Mouse (Mus musculus) E14TG2a.4 (cell line): Measurements from ENCODE around the gene Nup107.

Experiments
- CTCF ChIP-seq: conservative IDR thresholded peaks from 2 replicates; pipeline ENCODE4 v1.5.1; 2014; ENCODE audit warnings: low read length
- POU5F1 ChIP-seq: IDR thresholded peaks from 2 replicates; pipeline ENCODE4 v1.6.1; 2014; ENCODE audit warnings: low read length, borderline replicate concordance

GRCm38 (mm10) chr10:117743917-117744316, 48.6 kb downstream of the Nup107 start:
- TF ChIP-seq CTCF (no peak), POU5F1 (no peak)
